Mouse (Mus musculus): ENCODE measurements around the gene Car11. TPM values are rescaled to one million over a fixed set of nuclear protein-coding genes. Genes with fewer than 3 reads are reported as not detected.

Car11 gene
- polyA plus RNA-seq, 1 experiment: 3.6 TPM

DNA sequence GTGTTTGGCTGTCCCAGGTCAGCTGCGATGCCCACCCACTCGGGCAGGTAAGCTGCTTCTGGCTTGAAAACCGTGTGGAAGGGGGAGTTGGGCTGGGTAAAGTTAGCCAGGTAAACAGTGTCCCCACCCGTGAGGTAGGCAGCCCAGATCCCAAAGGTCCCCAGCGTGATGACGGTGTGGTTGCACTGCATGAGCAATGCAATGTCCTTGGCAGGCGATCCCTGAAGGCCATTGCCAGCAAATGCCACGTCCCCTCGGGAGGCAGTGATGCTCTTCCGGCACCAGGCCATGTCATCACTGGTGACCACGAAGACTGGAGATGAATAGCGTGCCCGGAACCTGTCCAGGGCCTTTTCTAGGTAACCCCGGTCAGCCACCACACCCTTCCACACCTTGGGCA lies 21.1 kb upstream of the Car11 start:
- TF ChIP-seq MYOD1 (IDR thresholded peaks at IDR 0.05; ENCODE audit: control insufficient read depth in 1 of 3, insufficient read length in 2 of 3, low read depth in 2 of 3): no peak
- no peak for TF ChIP-seq TCF3 (IDR thresholded peaks at IDR 0.05; ENCODE audit: insufficient read length, low read depth)
- TF ChIP-seq CEBPB (IDR thresholded peaks at IDR 0.05; ENCODE audit: insufficient read depth, poor library complexity, severe bottlenecking): no peak
- TF ChIP-seq TCF12 (IDR thresholded peaks at IDR 0.05; ENCODE audit: insufficient read depth, poor library complexity, severe bottlenecking): no peak
- TF ChIP-seq USF1 (IDR thresholded peaks at IDR 0.05; ENCODE audit: low read depth): no peak
- TF ChIP-seq MAX (IDR thresholded peaks at IDR 0.05; ENCODE audit: low read depth): no peak
- no peak for TF ChIP-seq POLR2A (IDR thresholded peaks at IDR 0.05; ENCODE audit: insufficient read length, low read depth)
- no peak for TF ChIP-seq E2F4 (IDR thresholded peaks at IDR 0.05; ENCODE audit: insufficient read depth)
- no peak for TF ChIP-seq SRF (IDR thresholded peaks at IDR 0.05; ENCODE audit: control insufficient read depth, insufficient read length, low read depth)
- no peak for TF ChIP-seq REST (IDR thresholded peaks at IDR 0.05; ENCODE audit: insufficient read depth, insufficient read length)
- no peak for TF ChIP-seq POLR2AphosphoS2 (IDR thresholded peaks at IDR 0.05; ENCODE audit: insufficient read length, low read depth)
- H3ac ChIP-seq (ENCODE audit: control insufficient read depth, insufficient read length): no peak overlapping the region
- no peaks in the 10 kb centered on the region for H3K79me2 ChIP-seq (ENCODE audit: control insufficient read depth, insufficient read depth)
- no peaks in the 10 kb centered on the region for H3K27me3 ChIP-seq (ENCODE audit: control insufficient read depth, insufficient read depth, insufficient read length)
- no peaks in the 10 kb centered on the region for H3K36me3 ChIP-seq (ENCODE audit: control insufficient read depth, insufficient read depth)
- H3K4me3 ChIP-seq: no peak overlapping the region
- no peak overlapping the region for H3K4me2 ChIP-seq (ENCODE audit: low read depth)

DNA sequence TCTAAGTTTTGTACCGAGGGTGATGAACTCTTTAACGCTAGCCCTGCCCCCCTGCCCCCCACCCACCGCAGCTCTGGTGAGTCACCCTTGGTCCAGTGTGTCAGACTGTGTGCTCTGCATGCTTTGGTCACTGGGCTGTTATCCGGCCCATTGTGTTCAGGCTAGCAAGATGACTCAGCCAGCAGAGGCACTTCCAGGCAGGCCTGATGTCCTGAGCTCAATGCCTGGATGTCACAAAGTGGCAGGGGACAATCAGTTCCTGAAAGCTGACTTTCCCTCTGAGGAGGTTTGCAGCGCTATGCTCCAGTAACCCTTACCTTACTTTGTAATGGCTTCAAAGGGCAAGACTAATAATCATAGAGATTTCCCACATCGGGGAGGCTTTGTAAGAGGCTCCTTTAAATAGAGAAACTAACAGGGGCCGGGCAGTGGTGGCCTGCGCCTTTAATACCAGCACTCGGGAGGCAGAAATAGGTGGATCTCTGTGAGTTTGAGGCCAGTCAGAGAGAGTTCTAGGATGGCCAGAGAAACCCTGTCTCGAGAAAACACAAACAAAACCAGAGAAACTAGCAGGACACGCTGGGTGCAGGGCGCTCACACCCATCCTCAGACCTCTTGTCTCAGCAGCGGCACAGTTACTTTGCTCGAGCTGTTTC lies 19.5 kb upstream of the Car11 start:
- Histone ChIP-seq H3K79me2 (ENCODE audit: control insufficient read depth, insufficient read depth) (no peaks in the 10 kb centered on the region), H3K4me2 (ENCODE audit: low read depth) (peak overlapping the region; percentile 68), H3K27me3 (ENCODE audit: control insufficient read depth, insufficient read depth, insufficient read length) (no peaks in the 10 kb centered on the region), H3K4me3 (no peak overlapping the region), H3K36me3 (ENCODE audit: control insufficient read depth, insufficient read depth) (no peaks in the 10 kb centered on the region), H3ac (ENCODE audit: control insufficient read depth, insufficient read length) (no peak overlapping the region)
- no peak for TF ChIP-seq SRF (IDR thresholded peaks at IDR 0.05; ENCODE audit: control insufficient read depth, insufficient read length, low read depth)
- TF ChIP-seq USF1 (IDR thresholded peaks at IDR 0.05; ENCODE audit: low read depth): no peak
- TF ChIP-seq MAX (IDR thresholded peaks at IDR 0.05; ENCODE audit: low read depth): peak; percentile 18
- peak; percentile 55 for TF ChIP-seq POLR2A (IDR thresholded peaks at IDR 0.05; ENCODE audit: insufficient read length, low read depth)
- TF ChIP-seq MYOG (IDR thresholded peaks at IDR 0.05; ENCODE audit: control insufficient read depth in 1 of 3, insufficient read depth in 1 of 3, insufficient read length in 2 of 3, low read depth in 2 of 3): peak in 1 of 3 experiments; percentile 36
- TF ChIP-seq MYOD1 (IDR thresholded peaks at IDR 0.05; ENCODE audit: control insufficient read depth in 1 of 3, insufficient read length in 2 of 3, low read depth in 2 of 3): peak in 1 of 3 experiments; percentile 23
- TF ChIP-seq E2F4 (IDR thresholded peaks at IDR 0.05; ENCODE audit: insufficient read depth): no peak
- no peak for TF ChIP-seq REST (IDR thresholded peaks at IDR 0.05; ENCODE audit: insufficient read depth, insufficient read length)
- TF ChIP-seq POLR2AphosphoS2 (IDR thresholded peaks at IDR 0.05; ENCODE audit: insufficient read length, low read depth): peak; percentile 64
- TF ChIP-seq TCF12 (IDR thresholded peaks at IDR 0.05; ENCODE audit: insufficient read depth, poor library complexity, severe bottlenecking): no peak
- no peak for TF ChIP-seq CEBPB (IDR thresholded peaks at IDR 0.05; ENCODE audit: insufficient read depth, poor library complexity, severe bottlenecking)
- TF ChIP-seq TCF3 (IDR thresholded peaks at IDR 0.05; ENCODE audit: insufficient read length, low read depth): no peak

DNA sequence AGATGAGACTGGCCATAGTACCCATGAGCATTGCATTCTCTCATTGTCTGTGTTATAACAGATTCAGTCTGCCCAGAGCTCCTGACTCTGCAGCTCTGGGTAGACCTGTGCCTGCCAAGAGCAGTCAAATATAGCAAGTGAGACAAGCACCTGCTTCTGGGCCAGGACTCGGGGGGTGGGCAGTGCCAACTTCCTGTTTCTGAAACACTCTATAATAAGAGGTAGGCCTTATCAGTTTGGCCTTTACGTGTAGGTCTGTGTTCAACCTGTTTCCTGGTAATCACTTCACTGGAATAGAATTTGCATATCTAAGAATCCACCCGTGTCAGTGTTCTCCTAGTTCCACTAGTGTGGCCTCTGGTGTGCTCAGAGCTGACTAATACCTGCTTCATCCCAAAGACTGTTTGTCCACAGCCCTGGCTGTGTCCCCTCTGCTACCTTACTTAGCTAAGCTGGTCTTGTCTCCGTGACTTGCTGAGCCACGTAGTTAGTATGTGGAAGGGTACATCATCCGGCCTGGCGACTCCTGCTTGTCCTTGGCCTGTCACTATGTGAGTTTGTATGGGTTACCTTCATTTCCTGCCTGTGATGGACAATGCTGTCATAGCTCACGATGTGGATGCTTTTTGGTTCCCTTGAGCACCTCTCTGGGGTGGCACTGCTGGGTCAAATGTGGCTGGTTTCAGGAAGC lies 18.5 kb upstream of the Car11 start:
- no peak overlapping the region for H3K4me3 ChIP-seq
- no peaks in the 10 kb centered on the region for H3K79me2 ChIP-seq (ENCODE audit: control insufficient read depth, insufficient read depth)
- H3ac ChIP-seq (ENCODE audit: control insufficient read depth, insufficient read length): no peak overlapping the region
- no peak overlapping the region for H3K4me2 ChIP-seq (ENCODE audit: low read depth)
- no peaks in the 10 kb centered on the region for H3K27me3 ChIP-seq (ENCODE audit: control insufficient read depth, insufficient read depth, insufficient read length)
- TF ChIP-seq MYOD1 (IDR thresholded peaks at IDR 0.05; ENCODE audit: control insufficient read depth in 1 of 3, insufficient read length in 2 of 3, low read depth in 2 of 3): peak in 1 of 3 experiments; percentile 39
- TF ChIP-seq MYOG (IDR thresholded peaks at IDR 0.05; ENCODE audit: control insufficient read depth in 1 of 3, insufficient read depth in 1 of 3, insufficient read length in 2 of 3, low read depth in 2 of 3): no peak
- TF ChIP-seq TCF12 (IDR thresholded peaks at IDR 0.05; ENCODE audit: insufficient read depth, poor library complexity, severe bottlenecking): no peak
- no peaks in the 10 kb centered on the region for H3K36me3 ChIP-seq (ENCODE audit: control insufficient read depth, insufficient read depth)

DNA sequence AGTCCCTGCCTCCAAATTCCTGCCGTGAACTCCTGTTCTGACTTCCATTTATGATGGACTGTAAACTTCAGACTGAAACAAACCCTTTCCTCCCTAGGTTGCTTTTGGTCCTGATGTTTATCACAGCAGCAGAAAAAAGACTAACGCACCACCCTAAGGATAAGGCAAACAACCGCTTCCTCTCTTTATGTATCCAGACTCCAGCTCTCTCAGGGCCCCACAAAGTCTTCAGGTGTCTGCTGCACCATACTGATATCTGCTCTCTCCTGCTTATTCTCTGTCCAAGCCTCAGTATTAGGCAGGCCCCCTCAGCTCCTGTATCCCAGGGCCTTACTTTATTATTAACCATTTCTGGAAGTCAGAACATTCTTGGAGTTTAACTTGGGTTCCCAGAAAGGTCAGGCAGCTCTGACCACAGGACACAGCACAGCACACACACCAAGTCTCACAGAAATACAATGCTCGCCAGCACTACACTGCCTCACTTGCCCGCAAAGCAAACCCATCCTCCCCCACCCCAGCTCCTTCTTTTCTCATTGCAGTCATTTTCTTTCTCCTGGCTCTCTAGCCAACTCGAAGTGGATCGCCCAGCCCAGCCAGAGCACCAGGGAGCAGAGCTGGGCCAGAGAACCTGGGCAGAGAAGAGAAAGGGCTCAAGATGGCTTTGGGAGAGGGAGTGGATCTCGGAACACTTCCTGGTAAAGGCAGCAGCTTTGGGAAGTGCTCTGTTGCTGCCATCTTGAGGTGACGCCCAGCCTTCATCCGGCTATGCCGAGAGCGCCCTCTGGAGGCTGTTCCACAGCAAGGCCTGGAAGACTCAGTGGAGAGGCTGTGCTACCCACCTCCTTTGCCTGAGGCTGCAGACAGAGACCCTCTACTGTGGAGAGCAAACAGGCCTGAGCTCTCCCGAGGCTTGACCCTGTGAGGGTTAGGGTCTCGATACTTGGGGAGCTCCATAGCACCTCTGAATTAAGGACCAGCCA lies 17.2 kb upstream of the Car11 start:
- Histone ChIP-seq H3K27me3 (ENCODE audit: control insufficient read depth, insufficient read depth, insufficient read length) (no peaks in the 10 kb centered on the region), H3K79me2 (ENCODE audit: control insufficient read depth, insufficient read depth) (no peaks in the 10 kb centered on the region), H3ac (ENCODE audit: control insufficient read depth, insufficient read length) (no peak overlapping the region), H3K4me3 (no peak overlapping the region), H3K4me2 (ENCODE audit: low read depth) (peak overlapping the region; percentile 47), H3K36me3 (ENCODE audit: control insufficient read depth, insufficient read depth) (no peaks in the 10 kb centered on the region)
- TF ChIP-seq E2F4 (IDR thresholded peaks at IDR 0.05; ENCODE audit: insufficient read depth) (no peak), MAX (IDR thresholded peaks at IDR 0.05; ENCODE audit: low read depth) (no peak), SRF (IDR thresholded peaks at IDR 0.05; ENCODE audit: control insufficient read depth, insufficient read length, low read depth) (no peak), MYOD1 (IDR thresholded peaks at IDR 0.05; ENCODE audit: control insufficient read depth in 1 of 3, insufficient read length in 2 of 3, low read depth in 2 of 3) (no peak), TCF3 (IDR thresholded peaks at IDR 0.05; ENCODE audit: insufficient read length, low read depth) (no peak), POLR2A (IDR thresholded peaks at IDR 0.05; ENCODE audit: insufficient read length, low read depth) (no peak), REST (IDR thresholded peaks at IDR 0.05; ENCODE audit: insufficient read depth, insufficient read length) (no peak), MYOG (IDR thresholded peaks at IDR 0.05; ENCODE audit: control insufficient read depth in 1 of 3, insufficient read depth in 1 of 3, insufficient read length in 2 of 3, low read depth in 2 of 3) (no peak), USF1 (IDR thresholded peaks at IDR 0.05; ENCODE audit: low read depth) (no peak), POLR2AphosphoS2 (IDR thresholded peaks at IDR 0.05; ENCODE audit: insufficient read length, low read depth) (no peak), CEBPB (IDR thresholded peaks at IDR 0.05; ENCODE audit: insufficient read depth, poor library complexity, severe bottlenecking) (no peak), TCF12 (IDR thresholded peaks at IDR 0.05; ENCODE audit: insufficient read depth, poor library complexity, severe bottlenecking) (no peak)
